Mouse (Mus musculus) kidney, adult 9 months (tissue): ENCODE data around the gene Smpdl3a.

ENCODE experiments used
- DNase-seq: peaks from one replicate; pipeline ENCODE4 v3.0.0; 2022

Smpdl3a gene

GRCm38 (mm10) chr10:57828649-57829048 lies 34.5 kb downstream of the Smpdl3a start:
- DNase-seq = no peak

GRCm38 (mm10) chr10:57829621-57830020 lies 35.5 kb downstream of the Smpdl3a start:
- no peak for DNase-seq

DNA sequence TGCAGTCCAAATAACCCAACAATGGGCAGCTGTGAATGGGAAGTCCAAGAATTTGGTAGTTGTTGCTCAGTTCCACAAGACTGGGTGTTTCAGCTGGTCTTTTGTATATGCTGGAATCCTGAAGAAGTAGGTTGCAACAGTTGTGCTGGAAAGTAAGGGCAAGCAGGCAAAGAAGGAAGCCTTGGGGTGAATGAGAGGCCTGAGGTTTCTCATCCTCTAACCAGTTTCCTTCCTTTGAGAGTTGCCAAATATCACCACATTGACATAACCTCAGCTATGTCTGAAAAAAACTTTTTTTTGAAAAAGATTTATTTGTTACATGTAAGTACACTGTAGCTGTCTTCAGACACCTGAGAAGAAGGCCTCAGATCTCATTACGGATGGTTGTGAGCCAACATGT lies 41.0 kb downstream of the Smpdl3a start:
- no peak for DNase-seq

DNA sequence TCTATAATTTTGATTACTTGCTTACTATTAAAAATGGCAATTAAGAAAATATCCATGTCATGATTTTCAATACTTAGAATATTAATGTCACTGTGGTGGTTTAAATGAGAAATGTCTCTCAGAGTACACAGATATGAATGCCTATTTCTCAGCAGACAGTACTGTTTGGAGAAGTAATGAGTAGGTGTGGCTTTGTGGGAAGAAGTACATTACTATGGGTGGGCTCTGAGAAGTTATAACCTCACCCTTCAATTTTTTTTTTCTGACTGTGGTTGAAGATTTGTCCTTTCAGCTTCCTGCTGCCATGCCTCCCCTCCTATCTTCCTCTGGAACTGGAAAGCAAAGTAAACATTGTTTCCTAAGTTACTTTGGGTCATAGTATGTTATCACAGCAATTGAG lies 41.8 kb downstream of the Smpdl3a start:
- no peak for DNase-seq

DNA sequence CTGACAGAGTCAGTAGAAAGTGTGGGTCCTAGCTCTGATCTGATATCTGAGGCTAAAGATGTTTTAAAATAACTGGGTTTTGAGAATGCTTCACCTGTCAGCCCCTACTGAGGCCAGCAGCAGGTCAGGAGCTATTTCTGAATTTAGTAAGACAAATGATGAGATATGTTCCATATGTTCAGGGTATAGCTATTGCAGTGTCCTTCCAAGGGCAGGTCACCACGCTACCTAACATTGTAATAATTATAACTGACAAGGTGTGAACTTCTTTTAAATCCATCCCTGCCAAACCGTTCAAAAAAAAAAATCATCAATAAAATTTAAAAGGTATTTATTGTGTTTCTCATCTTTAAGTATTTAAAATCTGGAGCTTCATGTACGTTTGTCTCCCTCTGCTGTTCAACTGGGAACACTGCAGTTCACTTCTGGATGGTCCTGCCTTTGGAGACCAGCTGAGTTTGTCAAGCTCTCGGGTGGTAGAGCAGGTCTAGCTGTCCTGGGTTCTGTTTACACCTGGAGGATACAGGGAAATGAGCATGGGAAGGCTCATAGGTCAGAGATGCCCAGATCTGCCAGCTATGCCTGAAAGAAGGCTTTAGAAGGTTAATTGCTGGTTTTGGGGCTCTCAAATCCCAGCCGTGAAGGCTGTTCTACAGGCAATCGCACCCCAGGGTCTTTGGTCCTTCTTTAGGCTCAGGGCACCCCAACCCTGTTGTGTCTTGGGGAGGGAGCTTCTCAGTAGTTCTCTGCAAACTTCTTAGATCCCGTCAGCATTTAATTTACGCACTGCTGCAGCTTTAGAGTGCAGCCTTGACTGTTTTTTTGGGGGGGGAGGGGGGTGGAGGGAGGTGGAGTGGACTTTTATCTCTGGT lies 47.7 kb downstream of the Smpdl3a start:
- peak; percentile 70 for DNase-seq

DNA sequence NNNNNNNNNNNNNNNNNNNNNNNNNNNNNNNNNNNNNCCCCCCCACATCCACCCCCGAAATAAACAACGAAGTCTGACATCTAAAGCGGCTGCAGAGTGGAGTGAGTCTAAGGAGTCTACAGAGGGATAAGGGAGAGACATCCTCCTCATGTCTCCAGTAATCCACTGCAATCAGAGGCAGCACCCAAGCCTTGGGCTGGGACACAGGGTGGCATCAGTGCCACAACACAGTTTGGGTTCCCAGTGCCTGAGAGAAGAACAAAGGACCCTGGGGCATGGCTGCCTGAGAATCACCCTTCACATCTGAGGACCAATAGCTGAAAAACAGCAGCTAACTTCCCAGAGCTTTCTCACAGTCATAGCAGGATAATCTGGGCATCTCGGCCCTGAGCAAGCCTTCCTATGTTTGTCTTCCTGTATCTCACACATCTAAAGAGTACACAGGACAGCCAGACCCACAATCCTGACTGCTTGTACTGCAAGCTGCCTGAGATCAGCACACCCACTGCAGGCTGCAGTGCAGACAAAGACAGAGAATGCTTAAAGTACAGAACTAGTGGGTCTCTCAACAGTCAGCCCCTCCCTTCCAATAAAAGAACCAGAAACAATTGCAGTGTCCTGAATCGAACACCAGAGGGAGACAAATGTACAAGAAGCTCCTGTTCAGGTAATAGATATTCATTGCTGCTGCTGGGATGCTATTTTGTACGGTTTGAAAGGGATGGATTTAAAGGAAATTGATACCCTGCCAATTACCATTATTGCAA lies 54.0 kb downstream of the Smpdl3a start:
- DNase-seq = peak; percentile 50
